Mouse (Mus musculus): ENCODE data around the gene Lypd6b. TPM values are rescaled to one million over a fixed set of nuclear protein-coding genes. Genes with fewer than 3 reads are reported as not detected.

The Lypd6b gene
- polyA plus RNA-seq, 1 experiment from 2014 or later = 1.9 TPM

GRCm38 (mm10) chr2:49811871-49812363 lies 24.4 kb downstream of the Lypd6b start:
- ATAC-seq (replicated peaks; ENCODE audit: extremely low read depth, insufficient read depth, low FRiP score) = peak; percentile 58; the same call in 1 of the 2 replicates
- Histone ChIP-seq H3K27ac (ENCODE audit: low read length) (no peak overlapping the region), H3K27me3 (ENCODE audit: control insufficient read depth, insufficient read depth, low read length) (no peaks in the 10 kb centered on the region), H3K4me3 (ENCODE audit: low read length) (no peak overlapping the region), H3K4me2 (ENCODE audit: low read depth, low read length) (0 out of 2 replicates have a peak overlapping the region, but pooled peaks have one; percentile 5), H3K36me3 (ENCODE audit: control insufficient read depth, insufficient read depth) (no peaks in the 10 kb centered on the region), H3K9me3 (replicated peaks; ENCODE audit: control insufficient read depth, low read length) (no peaks in the 10 kb centered on the region), H3K9ac (ENCODE audit: low read length) (no peak overlapping the region), H3K4me1 (ENCODE audit: control insufficient read depth, insufficient read depth, low read length) (peaks cover 12% of the 10 kb centered on the region)
- WGBS = 22% methylated on average over 4 of the region's 4 CpGs

GRCm38 (mm10) chr2:49813151-49813550 lies 25.7 kb downstream of the Lypd6b start:
- H3K27me3 ChIP-seq (ENCODE audit: control insufficient read depth, insufficient read depth, low read length) = no peaks in the 10 kb centered on the region
- H3K4me1 ChIP-seq (ENCODE audit: control insufficient read depth, insufficient read depth, low read length) = peaks cover 12% of the 10 kb centered on the region
- H3K36me3 ChIP-seq (ENCODE audit: control insufficient read depth, insufficient read depth) = no peaks in the 10 kb centered on the region
- H3K9ac ChIP-seq (ENCODE audit: low read length) = no peak overlapping the region
- WGBS = 65% methylated on average over 4 of the region's 4 CpGs
- H3K4me3 ChIP-seq (ENCODE audit: low read length) = no peak overlapping the region
- no peak overlapping the region for H3K4me2 ChIP-seq (ENCODE audit: low read depth, low read length)
- H3K9me3 ChIP-seq (replicated peaks; ENCODE audit: control insufficient read depth, low read length) = no peaks in the 10 kb centered on the region
- no peak overlapping the region for H3K27ac ChIP-seq (ENCODE audit: low read length)
- no peak for ATAC-seq (replicated peaks; ENCODE audit: extremely low read depth, insufficient read depth, low FRiP score)

GRCm38 (mm10) chr2:49814011-49814410 lies 26.5 kb downstream of the Lypd6b start:
- Histone ChIP-seq H3K27ac (ENCODE audit: low read length) (no peak overlapping the region), H3K4me3 (ENCODE audit: low read length) (no peak overlapping the region), H3K4me1 (ENCODE audit: control insufficient read depth, insufficient read depth, low read length) (peaks cover 12% of the 10 kb centered on the region), H3K4me2 (ENCODE audit: low read depth, low read length) (no peak overlapping the region), H3K36me3 (ENCODE audit: control insufficient read depth, insufficient read depth) (no peaks in the 10 kb centered on the region), H3K9me3 (replicated peaks; ENCODE audit: control insufficient read depth, low read length) (no peaks in the 10 kb centered on the region), H3K9ac (ENCODE audit: low read length) (no peak overlapping the region), H3K27me3 (ENCODE audit: control insufficient read depth, insufficient read depth, low read length) (no peaks in the 10 kb centered on the region)
- WGBS = 58% methylated on average over 6 of the region's 6 CpGs
- no peak for ATAC-seq (replicated peaks; ENCODE audit: extremely low read depth, insufficient read depth, low FRiP score)

GRCm38 (mm10) chr2:49815696-49816320 lies 28.3 kb downstream of the Lypd6b start:
- Histone ChIP-seq H3K4me1 (ENCODE audit: control insufficient read depth, insufficient read depth, low read length) (peaks cover 12% of the 10 kb centered on the region), H3K27ac (ENCODE audit: low read length) (no peak overlapping the region), H3K9me3 (replicated peaks; ENCODE audit: control insufficient read depth, low read length) (no peaks in the 10 kb centered on the region), H3K9ac (ENCODE audit: low read length) (no peak overlapping the region), H3K4me3 (ENCODE audit: low read length) (no peak overlapping the region), H3K36me3 (ENCODE audit: control insufficient read depth, insufficient read depth) (no peaks in the 10 kb centered on the region), H3K27me3 (ENCODE audit: control insufficient read depth, insufficient read depth, low read length) (no peaks in the 10 kb centered on the region), H3K4me2 (ENCODE audit: low read depth, low read length) (no peak overlapping the region)
- 56% methylated on average over 3 of the region's 3 CpGs for WGBS
- no peak for ATAC-seq (replicated peaks; ENCODE audit: extremely low read depth, insufficient read depth, low FRiP score)

GRCm38 (mm10) chr2:49816549-49816948 lies 29.1 kb downstream of the Lypd6b start:
- Histone ChIP-seq H3K27me3 (ENCODE audit: control insufficient read depth, insufficient read depth, low read length) (no peaks in the 10 kb centered on the region), H3K9me3 (replicated peaks; ENCODE audit: control insufficient read depth, low read length) (no peaks in the 10 kb centered on the region), H3K9ac (ENCODE audit: low read length) (no peak overlapping the region), H3K4me2 (ENCODE audit: low read depth, low read length) (no peak overlapping the region), H3K4me1 (ENCODE audit: control insufficient read depth, insufficient read depth, low read length) (peaks cover 9% of the 10 kb centered on the region), H3K4me3 (ENCODE audit: low read length) (no peak overlapping the region), H3K27ac (ENCODE audit: low read length) (no peak overlapping the region), H3K36me3 (ENCODE audit: control insufficient read depth, insufficient read depth) (no peaks in the 10 kb centered on the region)
- 84% methylated on average over 5 of the region's 5 CpGs for WGBS
- ATAC-seq (replicated peaks; ENCODE audit: extremely low read depth, insufficient read depth, low FRiP score) = no peak

- ATAC-seq (replicated peaks; ENCODE audit: extremely low read depth, insufficient read depth, low FRiP score) = no peak
- peaks cover 3% of the 10 kb centered on the region for H3K4me1 ChIP-seq (ENCODE audit: control insufficient read depth, insufficient read depth, low read length)
- no peak overlapping the region for H3K4me3 ChIP-seq (ENCODE audit: low read length)
Measured at GRCm38 (mm10) chr2:49817151-49817550, 29.7 kb downstream of the Lypd6b start.

GRCm38 (mm10) chr2:49818126-49818525 lies 30.6 kb downstream of the Lypd6b start:
- H3K9me3 ChIP-seq (replicated peaks; ENCODE audit: control insufficient read depth, low read length) = no peaks in the 10 kb centered on the region
- no peaks in the 10 kb centered on the region for H3K4me1 ChIP-seq (ENCODE audit: control insufficient read depth, insufficient read depth, low read length)
- no peaks in the 10 kb centered on the region for H3K36me3 ChIP-seq (ENCODE audit: control insufficient read depth, insufficient read depth)
- 78% methylated on average over 5 of the region's 5 CpGs for WGBS
- no peak overlapping the region for H3K4me2 ChIP-seq (ENCODE audit: low read depth, low read length)
- no peak overlapping the region for H3K9ac ChIP-seq (ENCODE audit: low read length)
- H3K27me3 ChIP-seq (ENCODE audit: control insufficient read depth, insufficient read depth, low read length) = no peaks in the 10 kb centered on the region
- no peak overlapping the region for H3K4me3 ChIP-seq (ENCODE audit: low read length)
- no peak overlapping the region for H3K27ac ChIP-seq (ENCODE audit: low read length)
- no peak for ATAC-seq (replicated peaks; ENCODE audit: extremely low read depth, insufficient read depth, low FRiP score)

More at GRCm38 (mm10) chr2:49817151-49817550, 29.7 kb downstream of the Lypd6b start:
- Histone ChIP-seq H3K9ac (ENCODE audit: low read length) (no peak overlapping the region), H3K36me3 (ENCODE audit: control insufficient read depth, insufficient read depth) (no peaks in the 10 kb centered on the region), H3K27ac (ENCODE audit: low read length) (no peak overlapping the region), H3K27me3 (ENCODE audit: control insufficient read depth, insufficient read depth, low read length) (no peaks in the 10 kb centered on the region), H3K9me3 (replicated peaks; ENCODE audit: control insufficient read depth, low read length) (no peaks in the 10 kb centered on the region), H3K4me2 (ENCODE audit: low read depth, low read length) (no peak overlapping the region)
- WGBS = 91% methylated on average over 3 of the region's 3 CpGs

- H3K4me3 ChIP-seq (ENCODE audit: low read length) = no peak overlapping the region
- no peak overlapping the region for H3K9ac ChIP-seq (ENCODE audit: low read length)
- no peaks in the 10 kb centered on the region for H3K36me3 ChIP-seq (ENCODE audit: control insufficient read depth, insufficient read depth)
- no peak overlapping the region for H3K4me2 ChIP-seq (ENCODE audit: low read depth, low read length)
- ATAC-seq (replicated peaks; ENCODE audit: extremely low read depth, insufficient read depth, low FRiP score) = no peak
- H3K4me1 ChIP-seq (ENCODE audit: control insufficient read depth, insufficient read depth, low read length) = no peaks in the 10 kb centered on the region
- no peaks in the 10 kb centered on the region for H3K9me3 ChIP-seq (replicated peaks; ENCODE audit: control insufficient read depth, low read length)
- H3K27me3 ChIP-seq (ENCODE audit: control insufficient read depth, insufficient read depth, low read length) = no peaks in the 10 kb centered on the region
- WGBS = 78% methylated on average over 1 of the region's 1 CpGs
- no peak overlapping the region for H3K27ac ChIP-seq (ENCODE audit: low read length)
Measured at GRCm38 (mm10) chr2:49822312-49822711, 34.8 kb downstream of the Lypd6b start.

- 58% methylated on average over 1 of the region's 1 CpGs for WGBS
- Histone ChIP-seq H3K4me1 (ENCODE audit: control insufficient read depth, insufficient read depth, low read length) (no peaks in the 10 kb centered on the region), H3K9ac (ENCODE audit: low read length) (no peak overlapping the region), H3K27me3 (ENCODE audit: control insufficient read depth, insufficient read depth, low read length) (no peaks in the 10 kb centered on the region), H3K36me3 (ENCODE audit: control insufficient read depth, insufficient read depth) (no peaks in the 10 kb centered on the region), H3K4me3 (ENCODE audit: low read length) (no peak overlapping the region), H3K9me3 (replicated peaks; ENCODE audit: control insufficient read depth, low read length) (no peaks in the 10 kb centered on the region), H3K4me2 (ENCODE audit: low read depth, low read length) (no peak overlapping the region), H3K27ac (ENCODE audit: low read length) (no peak overlapping the region)
- ATAC-seq (replicated peaks; ENCODE audit: extremely low read depth, insufficient read depth, low FRiP score) = no peak
Measured at GRCm38 (mm10) chr2:49825588-49825987, 38.1 kb downstream of the Lypd6b start.
